Mouse (Mus musculus) hindlimb bud, embryonic 11.5 days (tissue): Measurements from ENCODE around the gene Rb1.

ENCODE experiments used
- DNase-seq: peaks from one replicate; pipeline ENCODE4 v3.0.0-alpha.2; 2012; ENCODE audit warnings: low read depth, low spot score; ENCODE audit errors: extremely low spot score

Rb1 gene

GRCm38 (mm10) chr14:73336316-73337080 lies 10.9 kb upstream of the Rb1 start:
- no peak for DNase-seq

DNA sequence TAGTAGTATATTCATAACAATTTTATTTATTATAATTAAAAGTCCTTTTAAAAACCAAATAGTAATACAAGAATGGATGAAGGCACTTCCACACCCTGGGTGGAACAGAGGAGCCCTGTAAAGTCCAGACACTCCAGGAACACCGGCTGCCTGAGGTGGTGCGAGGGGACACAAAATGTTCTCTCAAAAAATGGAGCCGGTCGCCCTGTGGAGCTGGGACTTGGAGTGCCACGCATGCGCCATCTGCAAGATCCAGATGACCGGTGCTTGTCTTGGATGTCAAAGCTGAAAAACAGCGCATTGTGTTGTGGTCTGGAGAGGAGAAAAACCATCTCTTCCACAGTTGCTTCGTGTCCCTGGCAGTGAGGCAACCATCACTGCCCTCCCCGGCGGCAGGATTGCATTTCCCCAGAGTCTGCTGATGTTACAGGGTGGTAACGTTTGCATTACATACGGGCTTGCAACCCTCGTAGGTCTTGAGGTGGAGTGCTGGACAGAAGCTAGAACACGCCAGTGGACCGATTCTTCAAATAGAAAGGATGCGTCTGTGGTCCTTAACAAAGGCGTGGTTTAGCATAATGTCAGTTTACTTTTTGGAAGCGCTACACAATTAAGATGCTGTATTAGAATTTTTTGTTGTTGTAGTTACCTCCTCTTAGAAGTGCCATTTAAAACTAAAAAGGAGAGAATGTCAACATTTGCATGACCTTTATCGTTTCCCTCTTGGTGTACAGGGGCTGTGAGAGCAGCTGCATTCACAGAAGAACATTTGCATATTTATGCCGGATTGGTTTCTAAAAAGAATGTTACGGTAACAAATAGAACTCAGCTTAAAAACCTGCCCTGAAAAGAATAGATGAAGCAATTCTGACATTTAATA lies 9.5 kb upstream of the Rb1 start:
- no peak for DNase-seq

- no peak for DNase-seq
Measured at GRCm38 (mm10) chr14:73333880-73334279, 8.3 kb upstream of the Rb1 start.

DNA sequence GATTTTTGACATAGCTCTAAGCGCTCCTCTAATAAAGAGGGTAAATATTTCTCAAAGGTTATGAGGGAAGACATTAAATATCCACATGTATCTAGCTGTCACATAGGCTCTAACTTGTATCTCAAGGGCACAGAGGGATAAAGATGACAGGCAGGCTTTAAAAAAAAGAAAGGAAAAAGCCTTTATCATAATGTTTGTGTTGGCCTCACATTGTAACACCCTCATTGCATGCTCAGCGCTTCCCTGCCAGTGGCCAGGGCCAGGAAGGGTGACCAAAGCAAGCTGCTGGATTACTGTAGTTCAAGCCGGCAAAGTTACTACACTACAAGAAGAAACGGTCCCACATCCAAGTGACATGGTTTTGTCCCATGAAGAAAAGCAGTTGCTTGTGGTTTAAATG lies 5.8 kb upstream of the Rb1 start:
- DNase-seq, result no peak

DNA sequence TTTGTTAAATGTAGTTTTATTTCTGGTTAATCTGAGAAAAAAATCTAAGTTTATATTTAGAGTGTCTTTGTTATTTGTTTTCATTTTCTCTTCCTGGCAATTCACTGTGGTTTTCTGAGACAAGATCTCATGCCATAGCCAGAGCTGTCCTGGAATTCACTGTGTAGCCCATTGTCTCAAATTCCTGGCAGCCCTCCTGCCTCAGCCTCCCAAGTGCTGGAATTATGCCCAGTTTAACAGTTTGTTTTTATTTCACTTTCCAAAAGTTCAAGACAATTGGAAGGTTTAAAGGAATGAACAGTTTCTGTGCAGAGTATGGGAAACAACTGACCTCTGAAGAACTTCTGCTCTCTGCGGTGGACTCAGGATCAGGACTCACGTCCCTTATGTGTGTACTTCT lies 4.2 kb upstream of the Rb1 start:
- DNase-seq, result no peak

- no peak for DNase-seq
Measured at GRCm38 (mm10) chr14:73326511-73326910, 889 bp upstream of the Rb1 start.

- DNase-seq, result no peak
Measured at GRCm38 (mm10) chr14:73324634-73325455, 777 bp downstream of the Rb1 start.

DNA sequence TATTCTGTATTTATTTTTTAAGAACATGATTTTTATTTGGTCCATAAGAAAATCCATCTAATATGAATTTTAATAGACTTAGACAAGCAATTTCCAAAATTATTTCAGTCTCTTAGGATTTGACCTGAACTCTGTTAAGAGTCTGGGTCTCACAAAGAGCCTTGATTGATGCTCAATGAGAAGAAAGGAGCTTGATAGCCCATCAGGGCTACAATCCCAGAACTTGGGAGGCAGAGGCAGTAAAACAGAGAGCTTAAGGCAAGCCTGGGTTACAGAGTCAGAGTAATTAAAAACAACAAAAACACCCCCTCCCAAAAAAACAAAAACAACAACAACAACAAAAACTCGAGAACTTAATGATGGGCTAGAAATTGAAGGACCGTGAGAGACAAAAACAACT lies 1.7 kb downstream of the Rb1 start:
- DNase-seq, result no peak

DNA sequence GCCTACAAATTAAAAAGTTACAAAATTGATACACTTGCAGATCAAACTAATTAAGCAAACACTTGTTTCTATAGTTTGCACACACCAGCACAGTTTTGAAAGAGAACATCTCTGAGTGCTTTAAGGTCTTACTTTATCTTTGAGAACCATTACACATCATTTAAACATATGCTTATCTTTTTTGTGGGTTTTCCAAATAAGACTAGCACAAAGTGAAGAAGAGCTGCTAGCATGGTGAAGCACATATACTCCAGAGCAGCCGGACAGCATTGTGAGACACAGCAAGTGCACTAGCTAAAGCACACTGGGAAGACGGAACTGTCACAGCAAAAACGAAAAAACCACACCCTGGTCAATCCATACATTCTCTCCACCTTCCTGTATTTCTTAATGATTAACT lies 3.5 kb downstream of the Rb1 start:
- no peak for DNase-seq

- DNase-seq, result no peak
Measured at GRCm38 (mm10) chr14:73316933-73317332, 8.7 kb downstream of the Rb1 start.

GRCm38 (mm10) chr14:73313864-73314263 lies 11.8 kb downstream of the Rb1 start:
- no peak for DNase-seq

- DNase-seq, result no peak
Measured at GRCm38 (mm10) chr14:73313396-73313795, 12.2 kb downstream of the Rb1 start.

DNA sequence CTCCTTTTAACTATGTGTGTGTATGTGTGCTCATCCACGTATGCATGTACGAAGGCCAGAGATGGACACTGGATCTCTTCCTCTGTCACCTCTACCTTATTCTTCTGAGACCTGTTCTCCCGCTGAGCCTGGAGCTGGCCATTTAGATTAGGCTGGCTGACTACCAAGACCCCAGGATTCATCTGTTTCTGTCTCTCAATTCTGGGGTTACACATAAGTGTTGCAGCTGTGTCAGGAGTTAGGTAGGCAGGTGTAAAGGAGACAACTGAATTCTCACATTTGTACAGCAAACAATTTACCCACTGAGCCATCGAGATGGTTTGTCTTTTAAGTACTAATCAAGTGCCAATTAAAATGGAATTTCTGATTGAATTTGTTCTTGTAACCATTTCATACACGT lies 12.7 kb downstream of the Rb1 start:
- DNase-seq, result no peak

- DNase-seq, result no peak
Measured at GRCm38 (mm10) chr14:73307490-73307889, 18.1 kb downstream of the Rb1 start.

DNA sequence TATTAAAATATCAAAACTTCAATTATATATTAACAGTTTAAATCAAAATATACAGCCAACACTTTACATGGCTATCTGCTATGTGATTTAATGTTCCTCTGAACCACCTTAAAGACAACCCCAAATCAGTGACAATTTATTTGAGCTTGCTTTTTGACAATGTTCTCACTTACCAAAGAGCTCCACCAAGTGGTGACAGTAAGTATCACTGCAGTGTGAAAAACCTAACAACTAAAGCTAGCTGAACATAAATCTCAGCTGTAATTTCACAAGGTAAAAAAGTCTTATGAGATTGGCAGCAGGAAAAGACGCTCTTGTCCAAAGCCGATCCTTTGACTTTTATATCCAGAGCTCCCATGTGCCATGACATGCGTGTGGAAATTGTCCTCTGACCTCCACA lies 22.4 kb downstream of the Rb1 start:
- no peak for DNase-seq

DNA sequence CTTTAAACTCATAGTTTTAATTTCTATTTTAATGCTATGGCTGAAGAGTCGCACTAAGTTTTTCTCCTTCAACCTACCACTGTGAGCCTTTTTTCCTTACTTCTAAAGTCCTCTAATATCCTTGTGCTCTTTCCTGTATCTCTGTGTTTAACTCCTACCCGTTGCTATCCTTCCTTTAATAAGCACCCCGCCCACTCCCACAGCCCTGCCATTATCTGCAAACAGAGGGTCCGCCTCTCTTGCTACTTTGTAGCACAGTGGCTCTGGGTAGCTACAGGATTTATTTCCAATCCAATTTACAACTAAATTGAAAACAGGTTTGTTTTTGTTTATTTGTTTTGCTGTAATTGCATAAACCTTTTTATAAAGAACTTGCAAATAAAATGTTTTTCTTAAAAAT lies 23.8 kb downstream of the Rb1 start:
- no peak for DNase-seq

- no peak for DNase-seq
Measured at GRCm38 (mm10) chr14:73295512-73295911, 30.1 kb downstream of the Rb1 start.

GRCm38 (mm10) chr14:73293616-73294015 lies 32.0 kb downstream of the Rb1 start:
- DNase-seq, result no peak

GRCm38 (mm10) chr14:73292434-73292833 lies 33.2 kb downstream of the Rb1 start:
- no peak for DNase-seq

GRCm38 (mm10) chr14:73289915-73290314 lies 35.7 kb downstream of the Rb1 start:
- no peak for DNase-seq

- no peak for DNase-seq
Measured at GRCm38 (mm10) chr14:73280996-73281395, 44.6 kb downstream of the Rb1 start.
